Mouse (Mus musculus) left cerebral cortex, adult 8-10 months (tissue): ENCODE measurements around the gene Mark3. TPM values are rescaled to one million over a fixed set of nuclear protein-coding genes. Genes with fewer than 3 reads are reported as not detected.
A peak's percentile ranks its signal among the peaks of the same experiment; 100 is the strongest.

ENCODE experiments used
- DNase-seq, 2 experiments: peaks; one replicate each; pipeline ENCODE4 v3.0.0; 2022; ENCODE audit warnings: low spot score in 2 of 2
- total RNA-seq, 4 experiments: library from RNA; stranded (reverse); gene quantifications; 2 replicates each; pipeline ENCODE4 v1.2.4; 2022

Mark3 gene
- total RNA-seq, 4 experiments from 2014 or later = 84.7 to 97.3 (median 85.8) TPM

- no peak for DNase-seq
Observed at GRCm38 (mm10) chr12:111694880-111695804, 120.8 kb downstream of the Mark3 start.

DNA sequence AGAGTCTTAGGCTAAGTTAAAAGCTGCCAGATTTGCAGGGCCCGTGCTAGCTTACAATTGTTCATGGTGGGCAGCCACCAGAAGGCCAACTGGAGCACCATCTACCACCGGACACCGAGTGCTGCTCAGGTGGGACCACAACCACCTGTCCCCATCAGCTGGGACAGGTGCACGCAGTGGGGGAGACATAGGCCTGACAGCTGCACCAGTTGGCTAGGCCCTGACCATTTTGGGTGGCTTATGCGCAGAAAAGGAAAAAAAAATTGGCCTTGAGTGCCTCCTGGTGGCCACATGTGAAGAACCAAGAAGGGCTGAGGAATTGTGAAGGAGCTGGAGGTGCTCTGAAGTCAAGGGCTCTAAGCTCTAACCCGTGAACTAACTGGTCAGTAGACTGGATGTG lies 121.9 kb downstream of the Mark3 start:
- no peak for DNase-seq

DNA sequence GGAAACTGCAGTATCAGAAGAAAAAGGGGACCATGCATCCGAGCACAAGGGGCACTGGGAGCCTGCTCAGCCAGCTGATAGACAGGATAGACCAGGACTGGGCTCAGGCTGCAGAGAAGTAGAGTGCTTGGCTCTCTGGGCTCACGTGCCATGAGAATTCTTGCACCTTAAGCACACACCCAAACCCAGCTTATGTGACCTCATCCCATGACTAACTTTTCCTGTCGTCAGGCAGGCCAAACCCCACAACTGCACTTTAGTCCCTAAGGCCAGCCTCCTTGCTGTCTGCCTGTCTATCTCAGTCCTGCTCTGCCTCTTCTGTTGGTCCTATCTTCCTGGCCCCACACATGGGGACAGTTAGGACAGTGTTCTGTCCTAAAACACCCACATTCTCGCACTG lies 123.4 kb downstream of the Mark3 start:
- no peak for DNase-seq

GRCm38 (mm10) chr12:111698346-111698913 lies 124.1 kb downstream of the Mark3 start:
- no peak for DNase-seq

- DNase-seq = peak in 1 of 2 experiments; percentile 75
Observed at GRCm38 (mm10) chr12:111699542-111699941, 125.2 kb downstream of the Mark3 start.

GRCm38 (mm10) chr12:111700920-111701458 lies 126.7 kb downstream of the Mark3 start:
- DNase-seq = peak in 1 of 2 experiments; percentile 78

DNA sequence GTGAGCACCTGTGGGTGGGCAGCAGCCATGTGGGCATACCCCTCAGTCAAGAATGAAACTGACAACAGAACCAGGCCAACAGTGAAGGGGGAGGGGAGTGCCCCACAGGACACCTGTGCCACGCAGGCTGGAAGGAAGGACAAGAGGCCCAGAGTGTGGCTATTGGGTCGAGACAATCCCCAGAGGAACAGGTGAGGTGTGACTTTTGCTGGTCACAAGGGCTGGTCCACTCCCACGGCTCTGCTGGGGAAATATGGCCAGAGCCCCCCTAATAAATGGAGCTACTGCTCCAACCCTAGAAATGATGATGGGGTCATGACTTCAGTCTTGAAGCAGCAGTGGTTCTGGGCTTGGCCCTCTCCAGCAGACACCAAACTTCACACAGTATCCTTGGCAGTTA lies 129.0 kb downstream of the Mark3 start:
- DNase-seq = no peak

DNA sequence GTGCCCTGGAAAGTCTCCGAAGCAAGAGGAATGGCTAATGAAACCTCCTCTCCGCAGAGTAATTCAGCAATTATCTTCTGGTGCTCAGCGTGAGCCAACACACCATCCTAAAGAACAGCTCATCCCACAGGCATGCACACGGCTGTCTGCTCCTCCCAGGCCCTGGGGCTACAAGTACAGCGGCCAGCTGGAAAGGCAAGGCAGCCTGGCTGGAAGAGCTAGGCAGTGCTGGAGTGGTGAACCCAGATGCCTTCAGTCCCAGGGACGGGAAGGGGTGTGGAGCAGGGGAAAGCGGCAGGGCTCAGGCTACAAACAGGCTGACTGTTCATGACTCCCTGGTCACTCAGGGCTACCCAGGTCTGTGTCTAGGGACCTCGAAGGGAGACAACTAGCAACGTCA lies 130.3 kb downstream of the Mark3 start:
- DNase-seq = no peak

DNA sequence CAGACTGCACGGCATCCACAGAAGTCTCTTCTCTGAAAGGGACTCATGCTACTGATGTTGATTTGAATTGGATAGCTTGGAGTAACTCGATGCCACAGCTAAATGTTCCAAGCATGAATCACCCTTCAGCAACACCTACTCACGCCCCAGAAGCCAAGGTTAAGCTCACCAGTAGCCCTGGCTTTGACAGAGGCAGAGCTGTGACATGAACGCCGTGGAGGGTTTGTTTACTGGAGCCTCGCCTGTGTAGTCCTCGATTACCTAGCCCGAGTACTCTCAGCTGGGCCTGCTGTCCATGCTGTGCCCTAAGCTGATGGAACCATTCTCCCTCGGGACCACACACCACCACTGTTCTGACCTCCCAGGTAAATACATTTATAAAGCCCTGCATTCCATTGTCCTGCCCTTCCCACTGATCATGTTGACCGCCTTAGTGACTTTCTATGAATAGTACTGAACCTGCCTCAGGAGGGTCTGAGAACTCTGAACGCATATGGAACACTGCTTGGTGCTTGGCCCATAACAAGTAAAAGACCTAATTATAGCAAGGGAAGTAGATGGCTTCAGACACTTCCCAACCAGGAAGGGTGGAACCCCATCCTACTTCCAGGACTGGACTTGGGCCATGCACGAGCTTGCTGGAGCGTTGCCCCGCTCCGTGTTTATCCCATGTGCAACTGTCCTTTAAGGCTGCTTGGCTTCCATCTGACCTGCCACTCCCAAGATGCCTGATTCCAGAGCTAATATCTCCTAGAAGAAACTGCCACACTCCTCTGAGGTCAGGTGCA lies 131.1 kb downstream of the Mark3 start:
- DNase-seq = no peak

Other genes with a start within 250 kb of the Mark3 start
- gene Cdc42bpb, start 196.8 kb upstream of the Mark3 start, total RNA-seq = 100 to 1,000 TPM; 123 to 157 (median 142) TPM
- gene Lbhd2, start 167.7 kb upstream of the Mark3 start, total RNA-seq = 1 to 10 TPM; 2.4 to 4.8 (median 3.5) TPM
- 1 to 10 TPM; 1.7 to 2.5 (median 2.0) TPM for gene Exoc3l4, start 157.5 kb upstream of the Mark3 start, total RNA-seq
- gene Tnfaip2, start 132.1 kb upstream of the Mark3 start, total RNA-seq = 1 to 10 TPM in 1 of 4 experiments, under 1 TPM in 3; 0.44 to 1.3 (median 0.68) TPM
- gene Gm266, start 88.7 kb upstream of the Mark3 start, total RNA-seq = 1 to 10 TPM; 3.0 to 5.1 (median 3.8) TPM
- 100 to 1,000 TPM; 244 to 339 (median 284) TPM for gene Eif5, start 36.5 kb upstream of the Mark3 start, total RNA-seq
- gene Ckb, start 97.8 kb downstream of the Mark3 start, total RNA-seq = 1,000 to 10,000 TPM; 1,860 to 1,987 (median 1,908) TPM
- gene Trmt61a, start 103.6 kb downstream of the Mark3 start, total RNA-seq = 10 to 100 TPM; 18.6 to 22.6 (median 20.8) TPM
- gene Bag5, start 138.7 kb downstream of the Mark3 start, total RNA-seq = 10 to 100 TPM; 59.0 to 65.9 (median 59.6) TPM
- 10 to 100 TPM; 38.6 to 41.1 (median 39.6) TPM for gene Apopt1, start 138.7 kb downstream of the Mark3 start, total RNA-seq
- gene Klc1, start 184.3 kb downstream of the Mark3 start, total RNA-seq = 100 to 1,000 TPM; 689 to 762 (median 731) TPM
- 1 to 10 TPM; 6.0 to 6.7 (median 6.4) TPM for gene Xrcc3, start 239.3 kb downstream of the Mark3 start, total RNA-seq
- 10 to 100 TPM; 20.3 to 24.5 (median 21.7) TPM for gene Zfyve21, start 239.6 kb downstream of the Mark3 start, total RNA-seq